Mouse (Mus musculus) gonadal fat pad, adult 2 months (tissue): ENCODE data around the gene Ldhd. TPM values are rescaled to one million over a fixed set of nuclear protein-coding genes. Genes with fewer than 3 reads are reported as not detected.
"Not testable (repeated sequence)": the region's sequence is repeated elsewhere in the genome, so short reads cannot be mapped to it uniquely, and the experiment has no call there.

Source experiments
- DNase-seq: peaks from one replicate; pipeline ENCODE4 v3.0.0-alpha.2; 2012; ENCODE audit warnings: low read depth
- polyA plus RNA-seq: library from polyadenylated mRNA; depleted of rRNA; stranded (reverse); fragments of >200 nt; gene quantifications from 2 replicates; pipeline ENCODE4 v1.2.3, GENCODE M21; 2012; rRNA removed

Gene Ldhd
- polyA plus RNA-seq = 371 and 461 TPM in 2 replicates

DNA sequence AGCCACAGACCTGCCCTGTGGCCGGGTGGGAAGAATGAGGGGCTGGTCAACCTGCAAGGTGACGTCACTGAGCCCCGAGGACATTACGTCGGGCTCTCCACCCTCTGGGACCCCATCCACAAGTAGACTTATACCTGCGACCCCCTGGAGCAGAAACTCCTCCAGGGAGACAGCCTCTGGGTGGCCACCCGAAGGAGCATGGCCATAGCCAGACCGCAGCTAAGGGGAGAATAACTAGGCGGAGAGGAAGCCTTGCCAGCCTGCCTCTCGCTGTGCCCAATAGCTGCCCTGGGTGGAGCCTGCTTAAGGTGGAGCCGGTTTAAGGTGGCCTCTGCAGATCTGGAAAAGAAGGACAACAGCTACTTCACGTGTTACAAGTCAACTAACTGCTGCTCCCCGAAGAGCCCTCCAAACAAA lies at the start of gene Ldhd:
TSS of gene Ldhd (minus strand) at position 270 of the 417 bp plus-strand sequence.
- no peak for DNase-seq

DNA sequence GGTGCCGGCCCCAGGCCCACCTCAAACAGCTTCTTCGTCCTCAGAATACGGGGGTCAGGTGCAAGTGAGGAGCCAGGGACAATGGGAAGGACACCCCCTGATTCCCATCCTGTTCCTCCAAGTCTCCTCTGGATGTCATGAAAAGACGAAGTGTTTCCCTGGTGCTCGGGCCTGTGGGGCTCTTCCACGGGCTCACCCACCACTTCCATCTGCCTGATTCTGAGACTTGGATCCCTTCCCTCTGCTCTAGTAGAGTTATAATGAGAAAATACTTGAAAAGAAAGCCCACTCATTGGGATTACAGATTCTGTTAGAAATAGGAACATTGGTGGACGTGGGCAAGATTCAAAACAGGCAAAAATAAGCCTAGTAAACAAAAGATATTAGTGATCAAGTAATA lies 48.7 kb upstream of the Ldhd start:
- DNase-seq = no peak

DNA sequence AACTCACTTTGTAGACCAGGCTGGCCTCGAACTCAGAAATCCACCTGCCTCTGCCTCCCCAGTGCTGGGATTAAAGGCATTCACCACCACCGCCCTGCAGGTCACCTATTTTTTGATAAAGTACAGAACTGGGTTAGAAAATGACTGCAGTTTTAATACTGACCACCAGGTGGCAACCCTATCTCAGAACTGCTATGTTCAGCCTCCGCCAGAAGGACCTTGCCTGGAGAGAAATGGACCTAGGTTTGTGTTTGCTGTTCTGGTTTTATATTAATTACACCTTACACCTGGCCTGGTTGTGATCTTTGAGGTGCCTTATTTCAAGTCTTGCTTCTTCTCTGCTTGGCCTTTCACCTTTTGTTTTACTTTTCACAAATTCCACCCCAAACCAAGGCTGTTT lies 47.9 kb upstream of the Ldhd start:
- no peak for DNase-seq

DNA sequence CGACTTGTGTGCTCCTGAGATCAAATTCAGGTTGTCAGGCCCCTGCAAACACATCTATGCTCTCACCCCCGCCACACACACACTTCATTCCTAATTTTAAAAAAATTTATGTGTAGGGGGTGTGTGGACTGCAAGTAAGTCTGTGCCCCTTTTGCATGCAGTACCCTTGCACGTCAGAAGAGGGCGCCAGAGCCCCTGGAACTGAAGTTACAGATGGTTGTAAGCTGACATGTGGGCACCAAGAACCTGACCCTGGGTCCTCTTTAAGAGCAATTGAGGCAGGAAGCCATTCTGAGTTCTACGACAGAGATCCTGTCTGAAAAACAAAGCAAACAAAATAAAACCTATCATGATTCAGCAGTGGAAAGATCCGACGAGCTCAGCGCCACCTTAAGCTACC lies 46.1 kb upstream of the Ldhd start:
- DNase-seq = no peak

DNA sequence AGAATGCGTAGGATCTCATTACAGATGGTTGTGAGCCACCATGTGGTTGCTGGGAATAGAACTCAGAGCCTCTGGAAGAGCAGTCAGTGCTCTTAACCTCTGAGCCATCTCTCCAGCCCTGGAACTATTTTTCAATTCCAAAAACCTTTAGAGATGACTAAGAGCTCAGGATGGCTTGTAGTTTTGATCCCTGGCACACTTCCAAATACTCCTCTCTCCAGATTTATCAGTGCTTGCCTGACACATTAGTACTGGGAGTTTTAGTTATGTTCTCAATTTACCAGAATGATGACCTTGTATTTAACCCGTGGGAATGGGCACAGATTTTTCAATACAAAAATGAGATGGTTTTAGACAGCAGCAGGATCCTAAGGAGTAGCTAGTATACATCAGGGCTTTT lies 36.6 kb upstream of the Ldhd start:
- no peak for DNase-seq

DNA sequence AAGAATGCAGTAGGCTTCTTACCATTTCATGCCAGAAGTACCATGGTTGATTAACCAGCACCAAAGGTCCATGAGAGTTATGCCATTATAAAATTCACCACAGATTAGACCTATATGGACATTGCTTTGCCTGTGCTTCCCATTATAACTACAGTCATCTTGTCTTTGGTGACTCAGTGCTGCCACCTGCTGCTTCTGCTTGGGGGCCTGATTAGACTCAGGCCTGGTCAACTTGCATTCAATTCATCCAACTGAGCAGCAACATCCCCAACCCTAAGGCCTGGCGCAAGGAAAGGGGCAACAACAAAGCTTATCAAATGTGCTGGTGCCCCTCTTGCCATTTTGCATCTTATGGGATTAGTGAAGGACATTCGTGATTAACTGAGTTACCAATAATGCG lies 32.3 kb upstream of the Ldhd start:
- no peak for DNase-seq

DNA sequence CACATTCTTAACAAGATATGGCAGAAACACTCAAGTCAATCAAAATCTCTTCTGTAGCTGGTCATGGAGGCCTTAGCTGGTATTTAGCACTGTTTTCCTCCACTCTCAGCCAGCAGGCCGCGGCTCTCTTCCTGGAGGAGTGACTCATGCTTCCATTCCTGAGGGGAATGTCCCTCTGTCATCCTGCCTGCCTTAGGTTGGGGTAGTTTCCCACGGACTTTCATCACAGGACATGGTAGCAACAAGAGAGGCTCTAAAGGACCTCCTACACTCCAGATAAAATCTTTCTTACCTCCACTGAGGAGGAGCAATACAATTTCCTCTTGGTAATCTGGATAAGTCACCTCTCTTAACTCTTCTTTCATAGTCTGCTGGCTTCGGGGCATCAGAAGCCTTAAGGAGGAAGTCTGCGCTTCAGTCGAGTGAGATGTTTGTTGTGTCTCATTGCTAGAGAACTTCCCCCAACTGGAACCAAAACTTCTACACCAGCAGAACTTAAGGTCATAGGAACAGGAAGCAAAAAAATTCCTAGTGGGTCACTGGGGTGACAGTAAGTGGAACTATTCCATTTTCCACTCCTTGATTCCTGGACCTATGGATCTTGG lies 28.7 kb upstream of the Ldhd start:
- DNase-seq = peak; percentile 78

DNA sequence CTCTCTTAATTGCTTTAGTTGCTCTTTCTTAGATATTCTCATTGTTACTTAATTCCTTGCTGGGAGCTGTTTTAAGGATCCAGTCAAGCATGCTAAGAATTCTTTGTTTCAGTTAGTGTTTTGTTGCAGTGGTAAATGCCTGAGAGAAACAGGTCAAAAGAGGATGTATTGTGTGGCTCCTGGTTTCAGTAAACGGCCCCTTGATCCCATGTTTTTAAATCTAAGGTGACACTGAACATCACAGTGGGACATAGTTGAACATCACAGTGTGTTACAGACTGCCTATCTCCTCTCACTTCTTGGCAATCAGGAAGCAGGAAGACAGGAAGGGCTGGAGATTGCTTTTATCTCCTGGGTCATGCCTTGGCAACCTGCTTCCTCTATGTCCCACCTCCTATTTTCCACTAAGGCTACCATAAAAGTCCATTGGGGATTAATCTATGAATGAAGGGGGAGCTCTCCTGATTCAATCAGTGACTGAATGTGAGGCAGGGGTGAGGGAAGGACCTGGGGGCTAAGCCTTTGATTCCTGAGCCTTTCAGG lies 27.2 kb upstream of the Ldhd start:
- DNase-seq = no peak

DNA sequence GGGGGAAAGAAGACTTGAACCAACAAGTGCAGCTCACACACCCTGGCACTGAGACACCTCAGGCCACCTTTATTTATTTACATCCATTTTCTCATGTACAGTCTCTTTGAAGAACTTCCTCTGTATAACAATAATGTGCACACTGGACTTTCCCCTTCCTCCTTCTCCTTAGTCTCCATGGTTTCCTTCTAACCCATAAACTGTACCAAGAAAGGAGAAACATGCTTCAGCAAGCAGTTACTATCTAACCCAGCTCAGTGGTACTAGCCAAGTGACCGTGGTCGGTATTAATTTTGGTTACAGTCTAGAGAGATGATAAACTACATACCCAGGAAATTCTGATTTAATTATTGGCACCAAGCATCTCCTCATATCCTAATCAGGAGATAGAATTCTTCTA lies 23.4 kb upstream of the Ldhd start:
- no peak for DNase-seq

DNA sequence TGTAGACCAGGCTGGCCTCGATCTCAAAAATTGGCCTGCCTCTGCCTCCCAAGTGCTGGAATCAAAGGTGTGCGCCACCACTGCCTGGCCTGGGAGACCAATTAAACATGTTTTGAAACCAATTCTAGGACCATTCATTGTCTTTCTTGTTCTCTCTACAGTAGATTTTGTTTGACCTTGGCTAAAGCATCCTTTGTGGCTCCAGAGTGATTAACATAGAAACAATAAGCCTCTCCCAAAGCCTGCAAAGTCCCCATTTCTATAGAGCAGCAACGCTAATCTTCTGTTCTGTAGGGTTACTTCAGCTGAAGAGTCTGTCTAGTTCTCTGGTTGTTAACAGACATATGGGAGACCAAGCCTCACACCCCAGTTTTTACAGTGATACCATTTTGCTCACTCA lies 20.5 kb upstream of the Ldhd start:
- DNase-seq = no peak

DNA sequence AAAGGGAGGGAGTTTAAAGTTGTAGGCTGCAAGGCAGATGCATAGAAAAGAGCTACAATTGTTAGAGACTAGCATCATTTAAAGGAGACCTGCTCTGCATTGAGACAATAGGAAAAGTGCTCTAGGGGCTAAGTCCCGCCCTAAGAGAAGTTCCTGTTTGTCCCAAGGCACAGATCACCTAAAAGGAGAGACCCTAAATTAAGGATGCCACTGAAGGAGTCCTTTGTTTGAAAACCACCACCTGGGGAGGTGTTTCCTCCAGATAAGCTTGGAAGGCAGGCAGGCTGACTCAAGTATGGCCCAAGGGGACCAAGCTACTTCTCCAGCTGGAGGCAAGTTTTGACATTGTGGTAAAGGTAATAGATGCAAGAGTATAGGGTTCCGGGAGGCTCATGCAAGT lies 18.7 kb upstream of the Ldhd start:
- no peak for DNase-seq

DNA sequence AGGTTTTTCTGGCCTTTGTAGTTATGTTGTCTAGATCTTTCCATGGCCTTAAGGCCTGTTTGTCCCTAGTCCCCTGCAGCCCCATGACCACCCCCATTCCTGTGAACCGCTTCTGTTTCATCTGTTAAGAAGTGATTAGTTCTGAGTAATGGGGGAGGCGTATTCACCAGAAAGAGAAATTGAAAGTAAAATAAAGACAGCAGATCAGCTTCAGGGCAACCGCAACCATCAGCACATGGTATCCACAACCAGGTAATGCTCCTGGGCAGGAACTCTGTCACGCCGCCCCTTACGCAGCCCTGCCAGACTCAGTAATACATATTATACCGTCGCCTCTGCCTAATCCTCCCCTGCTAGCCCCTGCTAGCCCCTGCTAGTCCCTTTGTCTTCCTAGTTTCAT lies 15.5 kb upstream of the Ldhd start:
- DNase-seq = no peak

DNA sequence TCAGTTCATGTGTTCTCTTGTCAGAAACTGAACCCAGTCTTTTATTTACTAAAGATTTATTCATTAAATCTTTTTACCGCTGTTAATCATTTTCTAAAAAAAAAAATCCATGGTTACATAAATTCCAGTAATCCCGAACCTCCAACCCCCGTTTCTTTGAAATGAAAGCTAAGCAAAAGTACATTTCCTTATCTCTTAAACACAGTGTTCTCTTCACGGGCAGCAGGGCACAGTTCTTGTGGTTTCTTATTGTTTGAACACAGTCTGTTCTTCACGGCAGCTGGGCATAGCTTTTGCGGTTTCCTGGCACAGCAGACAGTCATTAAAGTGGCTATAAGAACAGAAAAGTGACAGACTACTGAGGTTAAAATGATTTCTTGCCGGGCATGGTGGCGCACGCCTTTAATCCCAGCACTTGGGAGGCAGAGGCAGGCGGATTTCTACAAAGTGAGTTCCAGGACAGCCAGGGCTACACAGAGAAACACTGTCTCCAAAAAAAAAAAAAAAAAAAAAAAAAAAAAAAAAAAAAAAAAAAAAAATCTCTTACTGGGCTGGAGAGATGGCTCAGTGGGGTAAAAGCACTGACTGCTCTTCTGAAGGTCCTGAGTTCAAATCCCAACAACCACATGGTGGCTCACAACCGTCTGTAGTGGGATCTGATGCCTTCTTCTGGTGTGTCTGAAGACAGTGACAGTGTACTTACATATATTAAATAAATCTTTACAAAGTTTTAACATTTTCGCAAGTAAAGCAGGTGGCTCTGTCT lies 14.3 kb upstream of the Ldhd start:
- DNase-seq = not testable (repeated sequence)

DNA sequence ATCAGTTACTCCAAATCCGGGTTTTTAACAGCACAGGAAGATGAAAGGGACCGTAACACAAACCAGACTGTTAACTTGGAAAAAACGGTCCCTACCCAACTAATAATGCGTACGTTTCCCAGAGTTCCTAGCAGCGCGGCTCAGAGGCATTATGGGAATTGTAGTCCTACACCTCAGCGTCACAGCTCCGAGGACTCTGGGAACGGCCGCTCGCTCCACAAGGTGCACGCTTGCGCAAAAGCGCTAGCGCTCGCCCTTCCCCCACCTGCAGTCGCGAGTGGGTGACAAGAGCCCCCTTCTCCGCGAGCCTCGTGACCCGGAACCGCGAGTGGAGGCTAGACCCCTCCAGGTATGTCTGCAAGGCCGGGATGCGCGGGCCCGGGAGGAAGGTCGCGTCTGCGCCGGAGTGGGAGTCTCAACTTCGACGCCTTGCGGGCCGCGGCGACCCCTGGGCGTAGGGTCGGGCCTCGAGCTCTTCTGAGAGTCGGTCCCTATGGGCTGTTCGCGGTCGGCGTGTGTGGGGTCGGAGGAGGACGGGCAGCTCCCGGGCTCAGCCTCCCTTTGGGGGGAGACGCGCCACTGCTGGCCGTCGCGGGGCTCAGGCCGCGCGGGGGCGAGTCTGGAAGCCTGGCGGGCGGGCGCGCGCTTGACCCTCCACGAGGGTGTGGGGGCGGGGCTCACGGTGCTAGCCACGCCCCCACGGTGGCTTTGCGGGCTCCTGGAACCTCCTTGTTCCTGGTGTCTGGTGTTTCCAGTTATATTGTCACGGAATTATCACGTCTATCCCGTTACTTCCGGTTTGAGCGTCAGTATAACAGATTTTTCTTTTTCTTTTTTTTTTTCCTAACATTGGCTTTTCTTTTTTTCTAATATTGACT lies 13.3 kb upstream of the Ldhd start, which contains the start of gene Zfp1:
TSS of gene Zfp1 (plus strand) at position 138 of the 878 bp plus-strand sequence.
- no peak for DNase-seq

DNA sequence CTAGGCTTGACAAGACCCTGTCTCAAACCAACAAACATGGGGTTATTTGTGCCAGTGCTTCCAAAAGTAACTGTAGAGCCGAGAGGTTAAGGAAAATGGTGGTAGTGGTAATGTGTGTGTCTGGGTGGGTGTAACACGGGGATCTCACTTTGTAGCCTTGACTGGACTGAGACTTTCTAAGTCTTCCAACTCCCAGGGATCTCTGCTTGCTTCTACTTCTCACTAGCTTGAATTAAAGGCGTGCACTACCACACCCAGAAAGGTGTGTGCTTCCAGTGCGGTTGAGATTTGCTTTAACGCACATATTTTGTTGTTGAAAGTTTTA lies 12.7 kb upstream of the Ldhd start:
- no peak for DNase-seq

DNA sequence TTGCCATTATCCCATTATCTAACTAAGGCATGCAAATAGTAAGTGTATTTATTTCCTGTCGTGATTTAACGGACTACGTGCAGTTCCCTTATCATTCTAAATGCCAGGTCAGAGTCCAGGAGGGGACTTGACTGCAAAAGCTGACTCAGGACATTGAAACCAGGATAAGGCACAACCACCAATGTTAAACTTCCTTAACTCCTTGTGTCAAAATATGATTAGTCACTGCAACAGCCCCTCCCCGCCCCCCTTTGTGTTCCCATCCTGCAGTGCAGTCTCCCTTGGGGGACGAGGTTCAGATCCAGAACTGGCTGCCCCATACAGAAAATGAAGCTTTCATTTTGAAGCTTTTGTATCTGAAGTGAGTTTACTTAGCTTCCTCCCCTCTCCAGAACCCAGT lies 12.3 kb upstream of the Ldhd start:
- no peak for DNase-seq

DNA sequence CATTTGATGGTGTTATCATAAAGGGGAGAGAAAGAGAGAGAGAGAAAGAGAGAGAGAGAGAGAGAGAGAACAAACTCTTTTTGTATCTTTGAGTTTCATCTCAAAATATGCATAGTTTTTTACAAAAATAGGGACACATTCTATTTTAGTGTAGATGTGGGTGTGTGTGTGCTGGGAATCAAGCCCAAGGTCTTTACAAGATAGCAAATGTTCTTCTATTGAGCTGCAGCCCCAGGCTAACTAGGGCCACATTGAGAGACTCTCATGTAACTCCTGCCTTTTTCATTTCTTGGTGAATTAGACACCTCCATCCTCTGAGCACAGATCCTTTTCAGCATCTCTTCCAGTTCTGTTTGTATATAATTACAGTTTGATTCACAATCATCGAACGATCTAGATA lies 10.9 kb upstream of the Ldhd start:
- DNase-seq = no peak

DNA sequence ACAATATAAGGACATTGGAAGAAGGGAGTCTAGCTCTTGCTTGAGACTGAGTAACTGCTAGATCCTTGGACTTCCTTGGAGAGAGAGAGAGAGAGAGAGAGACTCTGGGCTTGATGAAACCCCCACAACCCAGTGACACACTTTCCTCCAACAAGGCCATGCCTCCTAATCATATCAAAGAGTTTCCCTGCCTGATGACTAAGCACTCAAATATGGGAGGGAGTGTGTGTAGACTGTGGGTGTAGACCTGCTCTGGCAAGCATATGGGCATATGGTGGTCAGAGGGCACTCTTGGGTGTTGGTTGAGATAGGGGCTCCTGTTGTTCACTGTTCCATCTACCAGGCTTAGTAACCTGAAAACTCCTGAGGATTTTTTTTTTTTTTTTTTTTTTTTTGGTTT lies 7.9 kb upstream of the Ldhd start:
- no peak for DNase-seq

DNA sequence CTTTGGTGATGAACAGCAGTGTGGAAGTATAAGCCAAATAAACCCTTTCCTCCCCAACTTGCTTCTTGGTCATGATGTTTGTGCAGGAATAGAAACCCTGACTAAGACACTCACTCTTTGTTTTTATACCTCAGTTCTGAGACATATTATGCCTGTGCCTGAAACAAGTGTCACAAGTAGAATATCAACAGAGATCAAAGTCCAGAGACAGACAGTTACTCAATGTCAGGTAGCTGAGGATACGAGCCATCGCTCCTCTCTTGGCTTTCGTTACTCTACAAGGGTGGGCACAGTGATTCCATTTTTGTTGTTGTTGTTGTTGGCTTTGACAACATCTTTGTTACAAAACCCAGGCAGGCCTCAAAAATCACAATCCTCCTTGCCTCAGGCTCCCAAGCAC lies 2.8 kb upstream of the Ldhd start:
- no peak for DNase-seq

DNA sequence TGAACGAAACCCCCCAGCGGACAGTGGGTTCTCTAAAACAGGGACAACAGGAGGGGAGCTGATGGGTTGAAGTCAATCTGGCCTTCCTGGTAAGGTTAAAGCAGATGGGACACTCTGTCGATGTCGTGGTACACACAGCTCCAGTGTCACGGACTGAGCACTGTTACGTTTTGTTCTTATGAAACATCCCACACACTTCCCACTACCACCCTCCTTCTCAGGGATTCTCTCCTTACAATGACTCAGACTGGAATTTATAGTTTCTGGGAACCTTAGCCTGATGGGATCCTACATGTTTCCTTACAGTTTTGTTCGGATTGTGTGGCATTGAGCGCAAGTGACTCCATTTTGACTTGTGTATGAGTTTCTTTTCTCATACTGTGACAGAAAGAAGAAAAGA lies 1.4 kb upstream of the Ldhd start:
- DNase-seq = no peak

DNA sequence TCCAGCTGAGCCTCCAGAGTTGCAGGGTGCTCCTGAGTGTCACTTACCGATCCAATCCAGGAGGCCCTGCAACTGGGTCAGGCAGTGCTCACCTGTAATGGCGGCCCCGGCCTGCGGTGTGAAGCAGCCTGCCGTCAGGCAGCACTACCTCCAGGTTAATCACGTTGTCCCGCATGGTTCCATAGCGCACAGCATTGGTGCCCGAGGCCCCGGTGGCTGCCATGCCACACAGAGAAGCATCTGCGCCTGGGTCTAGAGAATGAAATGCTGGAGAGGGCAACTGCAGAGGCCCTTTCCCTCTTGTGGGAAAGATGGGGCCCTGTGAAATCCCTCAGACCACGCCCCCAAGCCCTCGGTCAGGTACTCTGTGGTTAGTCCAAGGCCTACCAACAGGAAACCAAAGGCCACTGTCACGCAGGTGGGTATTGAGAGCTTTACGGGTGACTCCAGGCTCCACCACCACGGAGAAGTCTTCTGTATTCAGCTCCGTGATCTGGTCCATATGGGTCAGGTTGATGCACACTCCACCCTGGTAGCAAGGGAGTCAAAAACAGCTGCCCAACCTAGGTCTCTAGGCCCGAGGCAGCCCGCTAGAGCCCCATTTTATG lies 1.2 kb downstream of the Ldhd start:
- no peak for DNase-seq

DNA sequence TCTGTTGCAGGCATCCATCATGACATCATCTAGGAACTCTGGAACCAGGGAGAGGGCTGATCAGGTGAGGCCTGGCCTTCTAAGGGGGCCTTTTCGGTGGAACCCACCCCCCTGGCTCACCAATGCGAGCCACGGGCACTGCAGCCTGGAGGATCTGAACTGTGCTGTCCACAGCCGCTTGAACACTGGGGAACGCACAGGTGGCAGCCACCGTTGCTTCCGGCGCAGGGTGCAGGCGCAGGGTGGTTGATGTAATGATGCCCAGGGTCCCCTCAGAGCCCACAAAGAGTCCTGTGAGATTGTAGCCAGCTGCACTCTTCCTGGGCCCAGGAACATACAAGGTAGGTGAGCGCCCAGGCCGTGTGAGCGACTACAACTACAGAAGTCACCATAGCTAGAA lies 1.8 kb downstream of the Ldhd start:
- no peak for DNase-seq
